Mouse (Mus musculus) myocyte (in vitro differentiated cells): ENCODE results near the gene Clmn. TPM values are rescaled to one million over a fixed set of nuclear protein-coding genes. Genes with fewer than 3 reads are reported as not detected.
A peak's percentile ranks its signal among the peaks of the same experiment; 100 is the strongest.

ENCODE experiments used
- H3K27me3 ChIP-seq: one replicate; pipeline ENCODE4 v1.6.1; 2011; ENCODE audit not compliant: control insufficient read depth, insufficient read depth, insufficient read length
- H3K36me3 ChIP-seq: one replicate; pipeline ENCODE4 v1.6.1; 2011; ENCODE audit not compliant: control insufficient read depth, insufficient read depth
- H3K4me2 ChIP-seq: one replicate; pipeline ENCODE4 v1.6.1; 2011; ENCODE audit warnings: low read depth, control low read depth
- H3K4me3 ChIP-seq: one replicate; pipeline ENCODE4 v1.5.1; 2011; ENCODE audit warnings: mild to moderate bottlenecking, control low read depth, moderate library complexity
- H3K79me2 ChIP-seq: one replicate; pipeline ENCODE4 v1.6.1; 2011; ENCODE audit not compliant: control insufficient read depth, insufficient read depth
- H3ac ChIP-seq: one replicate; pipeline ENCODE4 v1.6.1; 2011; ENCODE audit not compliant: control insufficient read depth, insufficient read length
- CEBPB ChIP-seq: IDR thresholded peaks from 2 replicates; pipeline ENCODE4 v1.6.1; 2011; ENCODE audit warnings: mild to moderate bottlenecking, moderate library complexity; ENCODE audit not compliant: poor library complexity, insufficient read depth, severe bottlenecking
- E2F4 ChIP-seq: IDR thresholded peaks from one replicate; pipeline ENCODE4 v1.6.1; 2011; ENCODE audit warnings: mild to moderate bottlenecking, control low read depth, moderate library complexity; ENCODE audit not compliant: insufficient read depth
- MAX ChIP-seq: IDR thresholded peaks from one replicate; pipeline ENCODE4 v1.6.1; 2011; ENCODE audit warnings: low read depth, mild to moderate bottlenecking, control low read depth
- MYOD1 ChIP-seq, 3 experiments: IDR thresholded peaks; one replicate each; pipeline ENCODE4 v1.6.1; 2011; ENCODE audit warnings: control low read depth in 2 of 3, low read depth in 2 of 3, mild to moderate bottlenecking in 2 of 3, moderate library complexity in 1 of 3; ENCODE audit not compliant: insufficient read length in 2 of 3, control insufficient read depth in 1 of 3
- MYOG ChIP-seq, 3 experiments: IDR thresholded peaks; one replicate each; pipeline ENCODE4 v1.6.1; 2011; ENCODE audit warnings: control low read depth in 2 of 3, low read depth in 2 of 3, mild to moderate bottlenecking in 2 of 3; ENCODE audit not compliant: insufficient read length in 2 of 3, control insufficient read depth in 1 of 3, insufficient read depth in 1 of 3
- POLR2A ChIP-seq: IDR thresholded peaks from one replicate; pipeline ENCODE4 v1.6.1; 2011; ENCODE audit warnings: low read depth, mild to moderate bottlenecking, control low read depth, moderate library complexity; ENCODE audit not compliant: insufficient read length
- POLR2AphosphoS2 ChIP-seq: IDR thresholded peaks from one replicate; pipeline ENCODE4 v1.6.1; 2011; ENCODE audit warnings: low read depth, control low read depth; ENCODE audit not compliant: insufficient read length
- REST ChIP-seq: IDR thresholded peaks from one replicate; pipeline ENCODE4 v1.6.1; 2011; ENCODE audit warnings: mild to moderate bottlenecking, control low read depth, moderate library complexity; ENCODE audit not compliant: insufficient read depth, insufficient read length
- SRF ChIP-seq: IDR thresholded peaks from one replicate; pipeline ENCODE4 v1.6.1; 2011; ENCODE audit warnings: low read depth; ENCODE audit not compliant: control insufficient read depth, insufficient read length
- TCF12 ChIP-seq: IDR thresholded peaks from one replicate; pipeline ENCODE4 v1.6.1; 2011; ENCODE audit warnings: mild to moderate bottlenecking, control low read depth; ENCODE audit not compliant: poor library complexity, insufficient read depth, severe bottlenecking
- TCF3 ChIP-seq: IDR thresholded peaks from one replicate; pipeline ENCODE4 v1.6.1; 2011; ENCODE audit warnings: low read depth, control low read depth; ENCODE audit not compliant: insufficient read length
- USF1 ChIP-seq: IDR thresholded peaks from one replicate; pipeline ENCODE4 v1.6.1; 2011; ENCODE audit warnings: low read depth, mild to moderate bottlenecking, control low read depth, moderate library complexity
- polyA plus RNA-seq: library from polyadenylated mRNA; unstranded; fragments of >200 nt; fragmentation: generic; extraction: Trizol; gene quantifications from one replicate; pipeline ENCODE4 v1.2.1, GENCODE M21; 2012; ENCODE audit warnings: missing spikeins

Gene Clmn
- polyA plus RNA-seq: 0.07 TPM

GRCm38 (mm10) chr12:104864439-104865165, at the start of gene Clmn:
Clmn (minus strand) TSS chr12:104865076.
- H3K4me3 ChIP-seq: no peak within 1 kb of the TSS
- no peaks in the 10 kb centered on the region for H3K36me3 ChIP-seq
- H3K79me2 ChIP-seq: no peaks in the 10 kb centered on the region
- H3K4me2 ChIP-seq: peak within 1 kb of the TSS; percentile 15
- H3K27me3 ChIP-seq: peaks cover 29% of the 10 kb centered on the region
- H3ac ChIP-seq: no peak within 1 kb of the TSS
- TF ChIP-seq CEBPB (no peak), MAX (no peak), MYOG (IDR thresholded peaks at IDR 0.05; ENCODE audit: control insufficient read depth in 1 of 3, insufficient read depth in 1 of 3, insufficient read length in 2 of 3, low read depth in 2 of 3) (no peak), POLR2A (no peak), REST (no peak), USF1 (no peak), POLR2AphosphoS2 (no peak), TCF3 (no peak)

GRCm38 (mm10) chr12:104912990-104913389, 48.1 kb upstream of the Clmn start:
- no peaks in the 10 kb centered on the region for H3K36me3 ChIP-seq
- no peak overlapping the region for H3ac ChIP-seq
- H3K4me3 ChIP-seq: no peak overlapping the region
- H3K79me2 ChIP-seq: no peaks in the 10 kb centered on the region
- H3K4me2 ChIP-seq: peak overlapping the region; percentile 2
- peak in 1 of 3 experiments; percentile 75 for TF ChIP-seq MYOD1 (IDR thresholded peaks at IDR 0.05; ENCODE audit: control insufficient read depth in 1 of 3, insufficient read length in 2 of 3, low read depth in 2 of 3)
- no peak for TF ChIP-seq MYOG (IDR thresholded peaks at IDR 0.05; ENCODE audit: control insufficient read depth in 1 of 3, insufficient read depth in 1 of 3, insufficient read length in 2 of 3, low read depth in 2 of 3)
- H3K27me3 ChIP-seq: peaks cover 5% of the 10 kb centered on the region

GRCm38 (mm10) chr12:104912281-104912933, 47.5 kb upstream of the Clmn start:
- TF ChIP-seq MYOG (IDR thresholded peaks at IDR 0.05; ENCODE audit: control insufficient read depth in 1 of 3, insufficient read depth in 1 of 3, insufficient read length in 2 of 3, low read depth in 2 of 3): peak in 2 of 3 experiments; percentile 9 to 30
- peak in 1 of 3 experiments; percentile 74 for TF ChIP-seq MYOD1 (IDR thresholded peaks at IDR 0.05; ENCODE audit: control insufficient read depth in 1 of 3, insufficient read length in 2 of 3, low read depth in 2 of 3)
- no peak for TF ChIP-seq CEBPB
- H3K4me3 ChIP-seq: no peak overlapping the region

GRCm38 (mm10) chr12:104909750-104910149, 44.9 kb upstream of the Clmn start:
- H3ac ChIP-seq: no peak overlapping the region
- no peak overlapping the region for H3K4me2 ChIP-seq
- TF ChIP-seq E2F4: no peak
- TF ChIP-seq REST: no peak
- no peak for TF ChIP-seq MAX
- TF ChIP-seq USF1: no peak
- no peak for TF ChIP-seq MYOD1 (IDR thresholded peaks at IDR 0.05; ENCODE audit: control insufficient read depth in 1 of 3, insufficient read length in 2 of 3, low read depth in 2 of 3)
- no peak for TF ChIP-seq SRF
- no peak for TF ChIP-seq TCF12
- TF ChIP-seq TCF3: no peak
- no peak for TF ChIP-seq MYOG (IDR thresholded peaks at IDR 0.05; ENCODE audit: control insufficient read depth in 1 of 3, insufficient read depth in 1 of 3, insufficient read length in 2 of 3, low read depth in 2 of 3)
- no peak for TF ChIP-seq CEBPB
- TF ChIP-seq POLR2AphosphoS2: no peak
- no peak for TF ChIP-seq POLR2A
- H3K27me3 ChIP-seq: peaks cover 2% of the 10 kb centered on the region
- H3K79me2 ChIP-seq: no peaks in the 10 kb centered on the region
- no peaks in the 10 kb centered on the region for H3K36me3 ChIP-seq
- no peak overlapping the region for H3K4me3 ChIP-seq

More at GRCm38 (mm10) chr12:104912281-104912933, 47.5 kb upstream of the Clmn start:
- H3K27me3 ChIP-seq: peaks cover 5% of the 10 kb centered on the region
- peak overlapping the region; percentile 2 for H3K4me2 ChIP-seq
- no peak overlapping the region for H3ac ChIP-seq
- H3K36me3 ChIP-seq: no peaks in the 10 kb centered on the region
- no peaks in the 10 kb centered on the region for H3K79me2 ChIP-seq

GRCm38 (mm10) chr12:104908986-104909385, 44.1 kb upstream of the Clmn start:
- H3K4me3 ChIP-seq: no peak overlapping the region
- no peak for TF ChIP-seq POLR2AphosphoS2
- TF ChIP-seq CEBPB: no peak
- no peak for TF ChIP-seq E2F4
- no peak for TF ChIP-seq MYOD1 (IDR thresholded peaks at IDR 0.05; ENCODE audit: control insufficient read depth in 1 of 3, insufficient read length in 2 of 3, low read depth in 2 of 3)
- TF ChIP-seq TCF12: no peak
- no peak for TF ChIP-seq POLR2A
- TF ChIP-seq SRF: no peak
- H3K79me2 ChIP-seq: no peaks in the 10 kb centered on the region
- H3ac ChIP-seq: no peak overlapping the region
- H3K4me2 ChIP-seq: no peak overlapping the region
- no peaks in the 10 kb centered on the region for H3K27me3 ChIP-seq
- H3K36me3 ChIP-seq: no peaks in the 10 kb centered on the region
